Mouse (Mus musculus) liver, adult 2 months (tissue): ENCODE results near the gene Heatr6.

Experiments used
- CTCF ChIP-seq: fragments of 200-500 bp; IDR thresholded peaks from 2 replicates; pipeline ENCODE4 v1.5.1; 2011; ENCODE audit warnings: low read depth, low read length, control low read depth
- POLR2A ChIP-seq: fragments of 200-500 bp; IDR thresholded peaks from 2 replicates; pipeline ENCODE4 v1.6.1; 2011; ENCODE audit warnings: low read length, control low read depth; ENCODE audit not compliant: insufficient read depth; ENCODE audit errors: extremely low read depth

GRCm38 (mm10) chr11:83776798-83777197 is 23.3 kb downstream of the Heatr6 start:
- TF ChIP-seq POLR2A (no peak), CTCF (no peak)
